Mouse (Mus musculus): ENCODE data around the gene Gng2.

DNA sequence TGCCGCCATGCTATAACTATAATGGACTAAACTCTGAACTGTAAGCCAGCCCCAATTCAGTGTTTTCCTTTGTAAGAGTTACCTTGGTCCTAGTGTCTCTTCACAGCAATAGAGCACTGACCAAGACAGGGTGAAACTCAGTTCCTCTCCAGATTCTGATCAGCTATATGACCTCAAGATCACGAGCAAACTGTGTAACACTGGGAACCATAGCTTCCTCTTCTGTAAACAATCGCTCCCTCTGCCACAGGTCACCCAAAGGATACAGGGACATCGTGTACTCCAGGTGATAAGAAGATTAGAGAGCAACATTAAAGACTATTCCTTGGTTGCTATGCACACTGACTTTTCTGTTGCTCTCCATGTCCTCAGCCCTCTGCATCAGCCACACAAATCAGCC is 26.6 kb downstream of the Gng2 start:
- TF ChIP-seq CTCF (IDR thresholded peaks at IDR 0.05; ENCODE audit: control insufficient read depth, insufficient read depth, insufficient read length): no peak
- no peak for TF ChIP-seq MYOG (IDR thresholded peaks at IDR 0.05; ENCODE audit: control insufficient read depth, extremely low read depth, insufficient read length)
- TF ChIP-seq FOSL1 (IDR thresholded peaks at IDR 0.05; ENCODE audit: insufficient read depth, low read length, poor library complexity, severe bottlenecking): no peak
- no peak for TF ChIP-seq USF1 (IDR thresholded peaks at IDR 0.05; ENCODE audit: low read depth)
